Mouse (Mus musculus) frontal cortex, adult 2 months (tissue): ENCODE measurements around the gene C6. TPM values are rescaled to one million over a fixed set of nuclear protein-coding genes. Genes with fewer than 3 reads are reported as not detected.

Experiments
- DNase-seq, 2 experiments: peaks; one replicate each; pipeline ENCODE4 v3.0.0; 2022; ENCODE audit warnings: low spot score in 1 of 2; ENCODE audit errors: extremely low spot score in 1 of 2
- polyA plus RNA-seq: library from polyadenylated mRNA; depleted of rRNA; stranded (reverse); fragments of >200 nt; gene quantifications from 2 replicates; pipeline ENCODE4 v1.2.3, GENCODE M21; 2012; rRNA removed

Gene C6
- polyA plus RNA-seq: not detected in 2 replicates

DNA sequence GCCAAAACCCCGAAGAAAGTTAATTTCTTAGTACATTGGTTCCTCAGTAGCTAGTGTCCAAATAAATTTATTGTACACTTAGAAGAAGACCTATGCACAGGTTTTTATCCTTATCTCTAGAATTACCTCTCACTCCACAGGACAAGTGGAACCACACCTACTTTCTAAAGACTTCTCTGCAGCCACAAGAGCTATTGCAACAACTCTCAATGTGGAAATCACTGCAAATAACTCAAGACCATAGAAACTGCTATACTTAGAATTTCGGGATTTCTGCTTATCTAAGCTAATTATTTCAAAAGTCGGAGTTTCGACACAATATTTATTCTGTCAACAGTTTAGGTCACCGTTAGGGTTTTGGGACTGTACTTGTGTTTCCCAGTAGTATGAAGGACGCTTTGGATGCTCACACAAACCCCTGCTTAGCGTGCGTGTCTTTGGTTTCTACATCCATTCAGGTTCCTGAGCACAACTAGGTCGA lies at the start of gene C6:
C6 (plus strand) TSS at position 346 of the 481 bp plus-strand sequence.
- DNase-seq: no peak

DNA sequence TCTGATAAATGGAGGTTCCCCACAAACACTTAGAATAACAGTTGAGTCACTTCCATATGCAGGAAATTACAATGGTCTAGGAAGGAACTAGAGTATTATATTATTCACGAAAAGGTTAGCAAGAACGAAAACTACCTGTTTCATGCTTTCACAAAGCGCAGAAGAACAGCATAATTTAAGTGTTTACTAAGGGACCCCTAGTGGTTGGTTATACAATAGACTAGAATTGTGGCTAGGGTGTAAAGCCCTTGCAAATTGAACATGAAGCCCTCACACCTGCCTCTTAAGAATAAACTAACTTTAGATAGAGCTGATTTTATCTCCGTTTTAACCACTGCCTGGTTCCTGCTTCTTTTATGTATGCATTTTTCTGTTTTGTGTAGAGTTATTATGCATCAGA lies 29.4 kb upstream of the C6 start:
- DNase-seq: no peak

DNA sequence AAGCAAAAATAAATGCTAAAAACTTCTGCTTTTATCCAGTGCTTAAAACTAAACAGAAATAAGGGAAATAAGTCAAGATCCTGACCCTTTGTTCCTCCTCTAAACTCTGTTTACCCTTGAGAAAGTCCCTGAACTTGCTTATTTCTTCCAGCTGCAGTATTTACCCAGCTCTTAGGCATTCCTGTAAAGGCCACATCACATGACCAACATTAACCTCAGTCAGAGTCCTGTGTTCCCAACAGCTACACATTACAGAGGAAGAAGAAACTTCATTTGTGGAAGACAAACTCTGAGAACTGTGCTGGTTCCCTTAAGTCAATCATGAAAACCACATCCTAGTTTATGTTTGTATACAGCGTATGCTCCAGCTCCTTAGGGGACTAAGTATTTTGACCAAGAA lies 7.2 kb downstream of the C6 start:
- no peak for DNase-seq

DNA sequence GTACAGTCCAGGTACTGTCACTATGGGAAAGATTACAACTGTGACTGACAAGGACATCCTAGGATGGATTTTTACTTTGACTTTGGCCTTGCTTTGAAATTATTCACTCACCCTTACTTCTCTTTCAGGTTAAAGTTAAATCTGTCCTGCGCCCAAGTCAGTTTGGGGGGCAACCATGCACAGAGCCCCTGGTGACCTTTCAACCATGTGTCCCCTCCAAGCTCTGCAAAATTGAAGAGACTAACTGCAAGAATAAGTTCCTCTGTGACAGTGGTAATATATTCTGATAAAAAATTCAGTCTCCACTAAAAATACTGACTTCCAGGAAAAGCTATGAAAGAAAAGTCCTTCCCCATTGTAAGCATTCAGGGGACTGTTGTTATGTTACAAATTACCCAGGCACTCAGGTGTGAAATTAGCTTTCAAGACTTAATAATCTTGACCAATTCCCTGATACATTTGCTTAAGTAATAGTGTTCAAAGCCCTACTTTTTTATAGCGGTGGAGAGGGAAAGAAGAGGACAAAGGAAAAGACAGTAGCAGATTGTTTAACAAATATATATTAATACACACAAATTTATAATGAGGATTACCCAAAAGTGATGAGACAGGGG lies 8.1 kb downstream of the C6 start:
- DNase-seq: no peak

DNA sequence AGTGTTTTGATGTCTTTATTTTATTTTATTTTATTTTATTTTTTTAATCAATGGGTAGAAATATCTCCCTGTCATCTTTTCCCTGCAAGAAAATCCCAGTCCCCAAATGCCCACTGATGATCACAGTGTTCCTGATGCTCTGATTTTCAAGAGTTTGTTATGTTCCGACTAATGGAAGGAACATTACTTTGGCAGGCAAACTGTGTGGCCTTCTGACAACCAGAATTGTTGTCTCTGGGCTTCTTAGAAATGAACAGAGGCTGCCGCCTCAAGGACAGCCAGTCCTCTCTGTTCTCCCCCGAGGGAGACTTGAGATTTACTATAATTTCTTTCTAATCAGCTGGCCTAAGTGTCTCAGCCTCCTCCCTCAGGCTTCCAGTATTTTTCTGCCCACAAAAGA lies 20.7 kb downstream of the C6 start:
- DNase-seq: no peak

DNA sequence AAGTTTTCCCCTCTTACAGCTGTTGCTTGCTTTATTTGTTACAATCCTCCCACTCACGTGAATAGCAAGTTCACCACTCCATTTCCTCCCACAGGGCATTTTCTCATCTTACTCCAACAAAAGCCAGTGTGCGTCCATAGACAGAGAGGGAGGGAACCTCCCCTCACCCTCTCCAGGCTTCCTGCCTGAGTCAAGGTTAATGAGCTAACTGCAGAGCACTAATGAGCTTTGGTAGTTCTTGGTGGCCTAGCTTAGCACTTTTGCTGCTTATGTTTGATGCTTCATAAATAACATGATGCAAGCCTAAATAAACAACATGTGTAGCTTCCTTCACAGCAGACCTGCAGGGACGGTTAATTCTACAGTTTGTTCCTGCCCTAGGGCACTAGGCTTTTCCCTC lies 63.4 kb downstream of the C6 start:
- no peak for DNase-seq

DNA sequence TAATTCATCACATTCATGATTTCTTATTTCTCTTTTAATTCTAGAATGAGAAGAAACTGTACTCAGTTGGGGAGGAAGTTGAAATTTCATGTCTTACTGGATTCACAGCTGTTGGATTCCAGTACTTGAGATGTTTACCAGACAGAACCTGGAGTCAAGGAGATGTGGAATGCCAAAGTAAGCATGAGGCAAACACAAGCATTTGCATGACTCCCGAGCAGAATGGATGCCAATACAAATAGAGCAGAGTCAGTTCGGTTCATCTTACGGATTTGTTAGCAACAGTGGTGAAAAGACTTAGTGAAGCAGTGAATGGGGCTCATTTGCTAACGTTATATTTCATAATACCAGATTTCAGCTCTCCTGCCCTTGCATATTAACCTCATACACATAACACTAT lies 69.9 kb downstream of the C6 start:
- DNase-seq: no peak

DNA sequence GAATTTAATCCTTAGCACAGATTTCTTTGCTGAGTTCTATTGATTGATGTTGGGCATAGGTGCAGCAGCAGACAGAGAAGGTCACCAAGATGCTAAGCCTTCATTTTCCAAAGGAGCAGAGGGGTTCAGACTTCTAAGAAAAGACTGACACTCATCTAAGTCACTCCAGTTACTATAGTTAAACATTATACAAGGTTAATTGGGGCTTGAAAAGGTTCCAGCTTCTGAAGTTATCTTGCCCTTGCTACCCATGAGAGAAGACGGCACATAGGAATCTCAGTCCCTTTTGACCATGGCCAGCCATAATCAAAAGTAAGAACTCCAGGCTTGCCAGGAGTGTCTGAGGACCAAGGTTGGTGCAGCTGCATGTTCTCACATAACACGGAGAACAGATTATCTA lies 77.3 kb downstream of the C6 start:
- no peak for DNase-seq

DNA sequence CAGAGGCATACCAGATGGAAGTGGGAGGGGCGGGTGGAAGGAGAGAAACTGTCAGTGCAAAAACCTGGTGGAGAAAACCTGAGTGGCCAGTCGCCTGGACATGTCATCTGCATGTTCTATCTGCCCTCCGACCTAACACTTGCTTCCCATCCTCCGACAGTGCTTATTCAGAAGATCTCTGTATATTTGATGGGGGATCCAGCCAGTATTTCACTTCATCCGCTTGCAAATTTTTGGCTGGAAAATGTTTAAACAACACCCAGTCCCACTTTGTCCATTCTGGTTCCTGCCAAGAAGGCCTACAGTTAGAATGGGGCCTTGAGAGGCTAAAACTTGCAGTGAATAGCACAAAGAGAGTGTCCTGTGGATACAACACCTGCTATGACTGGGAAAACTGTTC lies 81.2 kb downstream of the C6 start:
- no peak for DNase-seq

DNA sequence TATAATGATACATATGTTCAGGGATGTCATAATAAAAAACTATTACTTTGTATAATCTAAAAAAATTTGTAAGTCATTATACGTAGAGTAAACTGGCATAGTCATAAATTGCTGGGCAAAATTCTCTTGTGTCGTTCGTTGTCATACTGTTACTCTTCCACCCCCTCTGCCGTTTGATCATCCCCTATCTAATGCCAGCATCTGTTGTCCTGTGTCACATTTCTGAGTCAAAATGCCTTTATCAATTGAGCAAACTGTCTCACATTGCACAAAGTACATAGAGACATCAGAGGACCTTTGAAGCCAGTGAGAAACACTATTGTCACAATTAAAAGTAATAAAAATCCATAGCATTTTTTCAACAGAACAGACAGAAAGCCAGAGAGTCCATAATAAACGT lies 88.0 kb downstream of the C6 start:
- DNase-seq: no peak

DNA sequence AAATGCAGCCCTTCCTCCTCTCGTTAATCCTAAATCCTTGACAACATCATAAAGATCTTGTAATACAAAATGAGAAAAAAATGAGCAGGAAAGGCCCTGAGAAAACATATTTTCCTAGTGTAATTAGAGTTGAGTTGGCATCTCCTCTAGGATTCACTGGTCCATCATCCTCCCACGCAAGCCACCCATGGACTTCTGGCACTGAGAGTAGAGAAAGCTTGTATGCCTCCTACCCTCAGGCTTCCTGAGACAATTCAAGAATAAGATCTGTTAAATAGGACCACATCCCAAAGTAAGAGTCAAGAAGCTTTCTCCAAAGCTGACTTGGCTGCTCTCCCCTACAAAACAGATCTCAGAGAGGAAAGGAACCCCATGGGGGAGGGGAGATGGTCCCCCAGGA lies 88.7 kb downstream of the C6 start:
- peak; percentile 16 to 50 for DNase-seq

DNA sequence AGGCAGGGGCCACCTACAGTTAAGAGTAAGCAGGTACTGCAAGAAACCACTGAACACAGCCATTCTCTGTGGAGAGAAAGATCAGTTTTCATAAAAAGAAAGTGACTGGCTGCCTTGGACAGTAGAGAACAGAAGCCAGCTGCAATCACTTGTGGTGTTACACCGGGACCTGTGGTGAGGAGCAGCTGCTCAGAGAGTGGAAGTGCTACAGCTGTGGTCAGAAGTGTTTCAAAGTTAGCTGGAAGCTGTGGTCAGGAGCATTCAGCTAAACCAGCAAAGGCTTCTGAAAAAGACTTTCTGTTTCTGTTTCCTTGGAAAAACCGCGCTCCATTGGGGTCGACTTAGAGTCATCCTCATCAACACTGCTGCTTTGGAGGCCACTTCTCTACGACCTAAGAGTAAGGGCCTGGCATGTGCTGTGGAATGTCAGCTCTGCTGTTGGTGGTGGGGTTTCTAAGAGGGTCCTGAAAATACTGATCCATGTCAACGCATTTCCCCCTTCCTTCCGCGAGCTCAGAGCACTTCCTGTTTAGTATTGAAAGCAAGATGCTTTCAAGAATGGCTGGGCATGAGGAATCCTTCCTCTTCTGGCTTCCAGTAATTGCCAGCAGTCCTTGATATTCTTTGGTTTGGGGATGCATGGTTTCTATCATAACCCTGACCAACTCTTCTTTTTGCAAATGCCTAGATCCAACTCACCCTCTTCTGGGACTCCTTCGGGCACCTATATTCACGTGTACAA lies 89.9 kb downstream of the C6 start:
- no peak for DNase-seq

DNA sequence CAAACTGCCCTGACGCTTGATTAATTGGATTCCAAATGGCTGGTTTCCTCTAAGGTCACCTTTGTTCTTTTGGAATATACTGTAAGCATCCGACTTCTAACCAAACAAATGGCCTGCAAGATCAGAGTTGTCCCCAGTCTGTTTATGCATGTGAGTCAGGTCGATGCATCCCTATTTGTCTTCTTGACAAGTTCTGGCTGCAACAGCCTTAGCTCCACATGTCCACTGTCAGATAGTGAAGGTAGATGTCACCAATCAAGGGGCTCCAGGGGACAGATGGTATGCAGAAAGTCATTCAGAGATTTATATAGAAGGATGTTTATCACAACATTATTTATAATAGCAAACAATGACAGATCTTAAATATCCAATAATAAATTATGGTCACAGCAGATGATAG lies 91.5 kb downstream of the C6 start:
- DNase-seq: no peak

DNA sequence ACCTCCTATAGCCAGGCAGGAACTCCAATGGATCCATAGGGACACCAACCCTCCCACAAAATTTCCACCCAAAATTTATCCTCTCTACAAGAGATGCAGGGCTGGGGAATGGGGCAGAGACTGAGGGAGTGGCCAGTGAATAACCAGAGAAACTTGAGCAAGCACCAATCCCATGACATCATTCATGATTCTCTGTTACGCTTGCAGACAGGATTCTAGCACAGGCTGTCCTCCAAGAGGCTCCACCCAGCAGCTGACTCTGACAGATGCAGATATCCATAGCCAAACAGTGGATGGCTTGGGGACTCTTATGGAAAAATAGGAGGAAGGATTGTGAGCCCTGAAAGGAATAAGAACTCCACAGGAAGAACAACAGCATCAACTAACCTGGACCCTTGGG lies 94.2 kb downstream of the C6 start:
- DNase-seq: no peak

DNA sequence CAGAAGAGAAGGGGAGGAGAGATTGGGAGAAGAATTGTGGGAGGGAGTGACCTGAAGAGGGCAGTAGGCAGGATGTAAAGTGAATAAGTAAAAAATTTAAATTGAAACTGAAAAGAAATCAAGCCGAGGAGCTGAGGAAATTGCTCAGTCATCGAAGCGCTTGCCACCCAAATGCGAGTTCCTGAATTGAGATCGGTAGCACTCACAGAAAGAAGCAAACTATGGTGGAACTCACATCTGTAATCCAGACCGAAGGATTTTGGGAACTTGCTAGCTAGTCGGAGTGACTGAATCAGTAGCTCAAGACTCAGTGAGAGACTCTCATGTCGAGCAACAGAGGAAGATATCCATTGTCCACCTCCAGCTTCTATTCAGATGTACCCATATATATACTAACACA lies 94.8 kb downstream of the C6 start:
- DNase-seq: no peak

DNA sequence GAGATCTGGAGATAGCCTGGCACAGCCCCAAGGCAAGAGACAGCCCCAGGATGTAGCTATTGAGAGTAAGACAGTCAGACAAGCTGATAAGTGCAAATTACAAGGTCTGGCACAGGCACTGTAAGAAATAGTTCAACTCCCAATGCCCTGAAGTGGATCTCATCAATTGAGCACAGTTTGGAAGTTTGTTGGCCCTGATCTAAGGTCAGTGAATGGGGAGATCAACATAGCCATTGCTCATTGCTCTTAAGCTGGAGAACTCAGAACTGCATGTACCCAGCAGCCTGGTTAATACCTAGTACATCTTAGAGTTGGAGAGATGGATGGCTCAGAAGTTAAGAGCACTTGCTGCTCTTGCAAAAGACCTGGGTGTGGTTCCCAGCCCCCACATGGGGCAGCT lies 100.8 kb downstream of the C6 start:
- no peak for DNase-seq

DNA sequence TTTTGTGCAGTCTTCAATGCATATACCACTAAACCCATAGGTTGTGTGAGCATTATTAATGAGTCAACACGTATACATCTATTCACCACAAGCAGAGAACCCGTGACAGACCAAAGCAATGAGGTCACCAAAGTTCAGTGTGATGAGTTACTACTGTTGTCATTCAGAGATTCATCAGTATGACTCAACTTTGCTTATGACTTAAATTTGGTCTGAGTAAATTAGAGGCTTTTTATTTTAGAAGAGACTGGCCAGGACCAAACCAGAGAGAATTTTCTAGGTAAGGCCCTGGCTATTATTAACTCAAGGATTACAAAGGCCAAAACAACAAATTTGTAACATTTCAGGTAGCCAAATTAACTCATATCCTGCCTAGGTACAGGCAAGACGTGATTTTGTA lies 109.4 kb downstream of the C6 start:
- no peak for DNase-seq

DNA sequence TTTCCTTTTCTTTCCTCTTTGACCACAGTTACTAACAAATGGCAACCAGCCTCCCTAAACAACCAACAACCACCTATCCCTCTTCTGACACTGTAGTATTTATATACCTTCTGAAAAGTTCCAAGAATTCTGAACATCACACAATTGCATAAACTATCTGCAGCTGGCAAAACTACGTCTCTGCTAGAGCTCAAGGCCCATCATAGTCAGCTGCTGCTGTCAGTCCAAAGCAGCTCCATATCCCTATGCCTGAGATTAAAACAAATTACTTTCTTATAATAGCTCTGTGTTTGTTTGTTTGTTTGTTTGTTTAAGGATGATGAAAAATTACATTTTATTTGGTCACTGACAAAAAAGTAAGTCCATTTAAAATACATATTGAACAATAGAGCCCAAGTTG lies 123.0 kb downstream of the C6 start:
- DNase-seq: no peak
